Mouse (Mus musculus) stomach, embryonic 14.5 days (tissue): Measurements from ENCODE around the gene Tnfsf10. TPM values are rescaled to one million over a fixed set of nuclear protein-coding genes. Genes with fewer than 3 reads are reported as not detected.

Experiments used
- ATAC-seq: fragments of 200-750 bp; cut with Nextera tagmentation; 2 replicates; pipeline ENCODE4 v1.8.0; 2017; ENCODE audit warnings: low read depth, moderate TSS enrichment; ENCODE audit not compliant: insufficient number of reproducible peaks, insufficient read depth, low FRiP score
- H3K27ac ChIP-seq: fragments of 300-500 bp; sonication (generic); 2 replicates; pipeline ENCODE4 v1.5.1; 2014; ENCODE audit warnings: mild to moderate bottlenecking, low read length, moderate library complexity, mixed read lengths
- H3K27me3 ChIP-seq: fragments of 300-500 bp; sonication (generic); 2 replicates; pipeline ENCODE4 v1.6.1; 2014; ENCODE audit warnings: low read length, control low read depth, mixed read lengths; ENCODE audit not compliant: control insufficient read depth, insufficient read depth
- H3K36me3 ChIP-seq: fragments of 300-500 bp; sonication (generic); 2 replicates; pipeline ENCODE4 v1.6.1; 2014; ENCODE audit warnings: mild to moderate bottlenecking, control low read depth, low read length, moderate library complexity, mixed read lengths; ENCODE audit not compliant: control insufficient read depth, insufficient read depth
- H3K4me1 ChIP-seq: fragments of 300-500 bp; sonication (generic); 2 replicates; pipeline ENCODE4 v1.6.1; 2014; ENCODE audit warnings: low read length, control low read depth, mixed read lengths; ENCODE audit not compliant: control insufficient read depth, insufficient read depth
- H3K4me2 ChIP-seq: fragments of 300-500 bp; sonication (generic); replicated peaks from 2 replicates; pipeline ENCODE4 v1.6.1; 2014; ENCODE audit warnings: low read depth, low read length, control low read depth
- H3K4me3 ChIP-seq: fragments of 300-500 bp; sonication (generic); 2 replicates; pipeline ENCODE4 v1.5.1; 2014; ENCODE audit warnings: low read depth, low read length, control low read depth
- H3K9ac ChIP-seq: fragments of 300-500 bp; sonication (generic); replicated peaks from 2 replicates; pipeline ENCODE4 v1.6.1; 2014; ENCODE audit warnings: low read depth, mild to moderate bottlenecking, control low read depth, low read length, moderate library complexity, mixed read lengths
- H3K9me3 ChIP-seq: fragments of 300-500 bp; sonication (generic); 2 replicates; pipeline ENCODE4 v1.6.1; 2016; ENCODE audit warnings: low read depth, low read length, control low read depth; ENCODE audit not compliant: control insufficient read depth
- WGBS: fragments of 180-500 bp; shearing (Covaris S2); extraction: QIAGEN DNeasy Blood & Tissue Kit; methylation state at CpG from one replicate; pipeline ENCODE4 v1.1.7; 2014; 5-methylcytosine and 5-hydroxymethylcytosine counted together
- polyA plus RNA-seq: library from polyadenylated mRNA; unstranded; fragments of >200 nt; fragmentation: Nextera tagmentation; extraction: Ambion mirVana; gene quantifications from 2 replicates; pipeline ENCODE4 v1.2.1, GENCODE M21; 2014

The Tnfsf10 gene
- polyA plus RNA-seq, 1 experiment from 2014 or later, result 0.17 TPM

DNA sequence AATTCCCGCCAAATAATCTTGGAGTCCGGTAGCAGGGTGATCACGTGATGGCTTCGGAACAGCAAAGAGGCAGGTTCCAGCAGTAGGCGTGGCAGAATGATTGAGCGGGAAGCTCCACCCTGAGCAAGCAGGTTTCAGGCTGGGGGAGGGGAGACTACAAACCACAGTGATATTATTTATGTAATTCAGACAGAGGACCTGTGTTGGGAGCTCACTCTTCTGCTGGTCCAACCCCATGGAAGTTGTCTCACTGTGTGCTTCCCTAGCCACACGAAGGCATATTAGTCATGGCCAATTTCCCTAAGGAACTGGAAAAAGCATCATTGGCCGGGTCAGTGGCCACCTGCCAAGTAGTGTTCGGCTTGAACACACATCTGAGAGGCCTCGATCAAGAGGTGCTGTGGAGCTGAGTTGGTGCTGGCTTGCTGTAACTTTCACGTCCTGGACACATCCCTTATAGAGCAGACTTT lies 36.5 kb upstream of the Tnfsf10 start:
- Histone ChIP-seq H3K4me3 (no peak overlapping the region), H3K9ac (no peak overlapping the region), H3K4me2 (no peak overlapping the region), H3K27ac (no peak overlapping the region), H3K9me3 (peaks cover 3% of the 10 kb centered on the region; the same call in 1 of the 2 replicates), H3K27me3 (no peaks in the 10 kb centered on the region), H3K36me3 (no peaks in the 10 kb centered on the region), H3K4me1 (peaks cover 3% of the 10 kb centered on the region; the same call in 1 of the 2 replicates)
- 53% methylated on average over 11 of the region's 11 CpGs for whole genome bisulfite sequencing
- no peak; the same call in 1 of the 2 replicates for ATAC-seq

DNA sequence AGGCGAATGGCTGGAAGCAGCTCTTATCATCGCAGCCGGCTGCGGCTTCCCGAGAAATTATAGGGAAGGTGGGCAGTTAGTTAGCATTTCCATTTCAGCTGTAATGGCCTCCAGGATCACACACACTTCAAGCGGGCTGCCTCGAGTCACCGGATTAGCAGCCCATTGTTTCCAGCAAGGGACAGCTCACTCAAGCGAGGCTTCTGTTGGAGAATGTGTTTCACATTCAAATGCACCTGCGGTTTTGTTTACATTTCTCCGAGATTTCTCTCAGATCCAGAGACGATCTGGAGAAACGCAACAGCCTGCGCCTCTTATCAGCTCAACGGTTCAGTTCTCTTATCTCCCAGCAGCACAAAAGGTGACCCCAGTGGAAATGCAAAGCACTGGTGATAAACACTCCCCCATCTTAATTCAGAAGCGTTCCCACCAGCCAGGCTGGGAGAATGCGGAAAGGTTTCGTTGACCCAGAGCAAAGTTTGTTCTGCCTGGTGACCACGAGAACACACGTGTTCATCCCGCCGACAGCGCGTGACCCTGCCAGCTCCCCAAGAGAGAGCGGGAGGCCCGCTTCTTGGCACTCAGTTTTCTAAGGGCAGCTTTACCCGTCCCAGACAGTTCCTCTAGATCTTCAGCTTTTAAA lies 33.6 kb upstream of the Tnfsf10 start:
- Histone ChIP-seq H3K9ac (no peak overlapping the region), H3K27me3 (no peaks in the 10 kb centered on the region), H3K4me2 (peak overlapping the region; percentile 40), H3K27ac (peak overlapping the region; percentile 39; the same call in 1 of the 2 replicates), H3K9me3 (peaks cover 3% of the 10 kb centered on the region; the same call in 1 of the 2 replicates), H3K4me1 (peaks cover 3% of the 10 kb centered on the region; the same call in 1 of the 2 replicates), H3K36me3 (no peaks in the 10 kb centered on the region), H3K4me3 (peak overlapping the region; percentile 11; the same call in 1 of the 2 replicates)
- WGBS, result 3% methylated on average over 27 of the region's 27 CpGs
- peak; percentile 67 for ATAC-seq

DNA sequence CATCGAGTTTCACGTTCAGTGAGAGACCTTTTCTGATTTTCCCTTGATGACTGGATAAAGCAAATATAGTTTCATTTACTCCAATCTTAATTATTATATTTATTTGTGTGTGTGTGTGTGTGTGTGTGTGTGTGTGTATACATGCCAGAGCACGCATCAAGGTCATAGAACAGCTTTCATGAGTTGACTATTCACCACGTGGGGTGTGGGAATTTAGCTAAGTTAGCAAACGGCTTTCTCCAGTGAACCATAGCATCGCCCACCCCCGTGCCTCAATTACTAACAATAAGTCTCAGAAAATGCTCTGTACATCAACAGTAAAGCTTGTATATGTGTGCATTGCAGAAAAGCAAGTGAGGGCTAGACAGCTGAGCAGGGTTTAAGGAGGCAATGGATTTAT lies 33.0 kb upstream of the Tnfsf10 start:
- H3K27ac ChIP-seq, result peak overlapping the region; percentile 39; the same call in 1 of the 2 replicates
- H3K27me3 ChIP-seq, result no peaks in the 10 kb centered on the region
- no peak for ATAC-seq
- no peaks in the 10 kb centered on the region for H3K36me3 ChIP-seq
- peaks cover 3% of the 10 kb centered on the region; the same call in 1 of the 2 replicates for H3K4me1 ChIP-seq
- peak overlapping the region; percentile 40 for H3K4me2 ChIP-seq
- no peak overlapping the region for H3K9ac ChIP-seq
- WGBS, result 58% methylated on average over 7 of the region's 7 CpGs
- H3K9me3 ChIP-seq, result peaks cover 3% of the 10 kb centered on the region; the same call in 1 of the 2 replicates
- H3K4me3 ChIP-seq, result no peak overlapping the region

DNA sequence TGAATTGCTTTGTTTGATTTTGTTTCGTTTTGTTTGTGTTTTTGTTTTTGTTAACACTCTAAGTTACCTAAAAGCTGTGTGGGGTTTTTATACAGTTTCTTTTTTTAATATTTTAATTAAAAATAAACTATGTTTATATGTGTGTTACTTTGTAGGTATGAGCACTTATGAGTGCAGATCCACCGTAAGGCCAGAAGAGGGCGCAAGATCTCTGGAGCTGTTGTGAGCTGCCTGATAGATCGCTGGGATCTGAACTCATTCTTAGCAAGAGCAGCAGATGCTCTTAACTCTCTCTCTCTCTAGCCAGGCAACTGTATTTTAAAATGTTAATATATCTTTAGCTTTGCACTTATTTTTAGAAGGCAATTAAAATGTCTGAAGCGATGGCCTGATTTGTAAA lies 32.6 kb upstream of the Tnfsf10 start:
- H3K27ac ChIP-seq, result no peak overlapping the region
- ATAC-seq, result no peak
- no peak overlapping the region for H3K9ac ChIP-seq
- WGBS, result 92% methylated on average over 5 of the region's 5 CpGs
- H3K9me3 ChIP-seq, result peaks cover 3% of the 10 kb centered on the region; the same call in 1 of the 2 replicates
- no peak overlapping the region for H3K4me3 ChIP-seq
- peaks cover 3% of the 10 kb centered on the region; the same call in 1 of the 2 replicates for H3K4me1 ChIP-seq
- no peaks in the 10 kb centered on the region for H3K36me3 ChIP-seq
- H3K27me3 ChIP-seq, result no peaks in the 10 kb centered on the region
- no peak overlapping the region for H3K4me2 ChIP-seq

DNA sequence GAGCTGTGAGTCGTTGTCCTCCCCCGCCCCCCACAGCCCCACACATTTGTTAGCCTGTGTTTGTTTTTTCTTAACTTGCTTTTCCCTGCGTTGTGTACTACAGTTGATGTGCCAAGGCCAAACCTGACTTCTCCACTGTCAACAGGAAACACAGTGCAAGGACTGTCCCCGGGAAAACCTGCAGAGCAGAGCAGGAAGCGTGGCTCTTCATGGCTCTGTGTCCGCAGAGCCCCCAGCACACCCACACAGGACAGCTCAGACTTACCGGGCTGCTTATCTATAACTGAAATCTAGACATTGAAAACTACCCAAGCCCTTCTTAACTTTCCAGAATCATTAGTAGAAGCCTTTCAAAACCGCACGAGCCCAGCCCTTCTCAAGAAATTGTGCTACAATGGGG lies 31.8 kb upstream of the Tnfsf10 start:
- no peak overlapping the region for H3K4me3 ChIP-seq
- H3K27ac ChIP-seq, result no peak overlapping the region
- 62% methylated on average over 9 of the region's 9 CpGs for WGBS
- no peak for ATAC-seq
- no peak overlapping the region for H3K9ac ChIP-seq
- no peaks in the 10 kb centered on the region for H3K36me3 ChIP-seq
- no peaks in the 10 kb centered on the region for H3K27me3 ChIP-seq
- H3K9me3 ChIP-seq, result peaks cover 3% of the 10 kb centered on the region; the same call in 1 of the 2 replicates
- no peak overlapping the region for H3K4me2 ChIP-seq
- H3K4me1 ChIP-seq, result peaks cover 3% of the 10 kb centered on the region; the same call in 1 of the 2 replicates

DNA sequence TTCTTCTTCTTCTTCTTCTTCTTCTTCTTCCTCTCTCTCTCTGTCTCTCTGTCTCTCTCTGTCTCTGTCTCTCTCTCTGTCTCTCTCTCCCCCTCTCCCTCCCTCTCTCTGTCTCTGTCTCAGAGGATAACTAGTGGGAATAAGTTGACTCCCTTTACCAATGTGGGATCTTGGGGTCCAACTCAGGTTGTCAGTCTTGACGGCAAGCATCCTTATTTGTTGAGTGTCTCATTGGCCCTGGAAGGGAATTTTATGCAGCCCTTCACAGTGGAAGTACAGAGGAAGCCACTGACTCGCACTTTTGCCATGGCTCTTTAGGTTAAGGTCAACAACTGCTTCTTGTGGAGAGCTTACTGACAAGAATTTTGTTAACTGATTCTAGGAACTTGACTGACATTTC lies 28.5 kb upstream of the Tnfsf10 start:
- Histone ChIP-seq H3K4me3 (no peak overlapping the region), H3K9me3 (peaks cover 3% of the 10 kb centered on the region; the same call in 1 of the 2 replicates), H3K27me3 (no peaks in the 10 kb centered on the region), H3K36me3 (no peaks in the 10 kb centered on the region), H3K4me1 (no peaks in the 10 kb centered on the region), H3K9ac (no peak overlapping the region), H3K27ac (no peak overlapping the region), H3K4me2 (no peak overlapping the region)
- no peak for ATAC-seq
- 60% methylated on average over 2 of the region's 2 CpGs for WGBS

DNA sequence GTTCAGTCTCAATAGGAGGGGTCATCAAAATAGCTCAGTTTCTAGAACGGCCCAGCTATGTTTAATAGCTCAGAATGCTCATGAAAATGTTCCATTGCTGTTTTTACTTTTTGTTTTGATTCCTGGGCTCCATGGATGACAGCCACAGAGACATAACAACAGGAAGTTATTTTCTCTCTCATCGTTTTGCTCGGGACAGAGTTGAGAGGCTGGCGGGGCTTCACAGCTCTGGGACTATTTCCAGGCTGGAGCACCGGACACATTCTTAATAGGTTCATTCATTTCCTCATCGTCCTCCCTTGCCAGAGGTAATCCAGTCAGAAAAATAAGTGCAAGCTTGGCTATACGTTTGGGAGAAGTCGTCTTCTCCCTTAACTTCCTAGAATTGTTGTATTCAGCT lies 27.9 kb upstream of the Tnfsf10 start:
- Histone ChIP-seq H3K4me2 (no peak overlapping the region), H3K9me3 (peaks cover 3% of the 10 kb centered on the region; the same call in 1 of the 2 replicates), H3K4me3 (no peak overlapping the region), H3K27me3 (no peaks in the 10 kb centered on the region), H3K27ac (no peak overlapping the region), H3K4me1 (no peaks in the 10 kb centered on the region), H3K9ac (no peak overlapping the region), H3K36me3 (no peaks in the 10 kb centered on the region)
- WGBS, result 28% methylated on average over 8 of the region's 8 CpGs
- no peak for ATAC-seq

DNA sequence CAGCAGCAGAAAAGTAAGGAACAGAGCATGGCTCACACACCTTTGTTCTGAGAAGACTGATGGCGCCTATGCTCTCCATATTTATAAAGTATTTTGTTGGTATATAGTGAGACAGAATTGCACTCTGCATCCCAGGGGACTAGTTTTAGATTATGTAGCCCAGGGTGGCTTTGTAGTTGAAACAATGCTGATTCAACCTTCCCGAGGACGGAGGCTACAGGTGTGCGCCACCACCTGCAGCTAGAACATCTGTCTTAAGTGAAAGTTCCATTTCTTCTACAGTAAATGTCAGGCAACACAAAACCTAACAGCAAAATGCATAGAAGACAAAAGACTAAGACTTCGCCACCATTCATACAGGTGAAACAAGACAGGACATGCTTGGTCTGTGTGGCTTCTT lies 26.5 kb upstream of the Tnfsf10 start:
- ATAC-seq, result no peak
- no peak overlapping the region for H3K4me2 ChIP-seq
- no peaks in the 10 kb centered on the region for H3K27me3 ChIP-seq
- H3K4me3 ChIP-seq, result no peak overlapping the region
- no peaks in the 10 kb centered on the region for H3K9me3 ChIP-seq
- H3K9ac ChIP-seq, result no peak overlapping the region
- H3K36me3 ChIP-seq, result no peaks in the 10 kb centered on the region
- H3K4me1 ChIP-seq, result no peaks in the 10 kb centered on the region
- no peak overlapping the region for H3K27ac ChIP-seq
- WGBS, result 78% methylated on average over 5 of the region's 5 CpGs
